Mouse (Mus musculus): Measurements from ENCODE around the gene Dgat2. TPM values are rescaled to one million over a fixed set of nuclear protein-coding genes. Genes with fewer than 3 reads are reported as not detected.
A peak's percentile ranks its signal among the peaks of the same experiment; 100 is the strongest.

Gene Dgat2
- polyA plus RNA-seq, 1 experiment from 2014 or later, result 11.1 TPM

- Histone ChIP-seq H3K36me3 (no peaks in the 10 kb centered on the region), H3K4me3 (replicated peaks) (no peak overlapping the region), H3K9me3 (no peaks in the 10 kb centered on the region), H3K4me1 (replicated peaks) (peaks cover 17% of the 10 kb centered on the region), H3K9ac (replicated peaks) (no peak overlapping the region), H3K27ac (no peak overlapping the region), H3K4me2 (replicated peaks) (no peak overlapping the region), H3K27me3 (no peaks in the 10 kb centered on the region)
- 71% methylated on average over 11 of the region's 11 CpGs for WGBS
- ATAC-seq, result no peak
These were observed 37.9 kb downstream of the Dgat2 start for GRCm38 (mm10) chr7:99144616-99145015.

DNA sequence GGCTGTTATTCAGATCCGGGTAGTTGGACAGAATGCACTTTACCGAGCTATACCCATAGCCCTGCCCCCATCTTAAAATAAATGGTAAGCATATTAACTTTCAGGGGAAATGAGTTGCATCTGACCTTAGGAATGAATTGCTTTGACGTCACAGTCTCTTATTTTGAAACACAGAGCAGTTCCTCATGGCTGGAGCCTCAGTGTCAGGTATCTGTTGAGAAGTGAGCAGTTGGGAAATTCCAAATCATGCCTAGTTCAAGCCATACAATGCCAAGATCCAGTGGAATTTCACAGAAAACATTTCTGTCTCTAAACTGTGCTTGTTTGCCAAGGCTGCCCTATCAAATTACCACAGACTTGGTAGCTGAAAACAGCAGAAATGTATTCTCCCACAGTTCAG, 39.3 kb downstream of the Dgat2 start:
- H3K9ac ChIP-seq (replicated peaks), result no peak overlapping the region
- H3K27me3 ChIP-seq, result no peaks in the 10 kb centered on the region
- H3K36me3 ChIP-seq, result no peaks in the 10 kb centered on the region
- WGBS, result 84% methylated on average over 3 of the region's 3 CpGs
- no peak overlapping the region for H3K27ac ChIP-seq
- no peak overlapping the region for H3K4me2 ChIP-seq (replicated peaks)
- H3K4me1 ChIP-seq (replicated peaks), result peaks cover 23% of the 10 kb centered on the region
- no peak for ATAC-seq
- no peak overlapping the region for H3K4me3 ChIP-seq (replicated peaks)
- H3K9me3 ChIP-seq, result no peaks in the 10 kb centered on the region

DNA sequence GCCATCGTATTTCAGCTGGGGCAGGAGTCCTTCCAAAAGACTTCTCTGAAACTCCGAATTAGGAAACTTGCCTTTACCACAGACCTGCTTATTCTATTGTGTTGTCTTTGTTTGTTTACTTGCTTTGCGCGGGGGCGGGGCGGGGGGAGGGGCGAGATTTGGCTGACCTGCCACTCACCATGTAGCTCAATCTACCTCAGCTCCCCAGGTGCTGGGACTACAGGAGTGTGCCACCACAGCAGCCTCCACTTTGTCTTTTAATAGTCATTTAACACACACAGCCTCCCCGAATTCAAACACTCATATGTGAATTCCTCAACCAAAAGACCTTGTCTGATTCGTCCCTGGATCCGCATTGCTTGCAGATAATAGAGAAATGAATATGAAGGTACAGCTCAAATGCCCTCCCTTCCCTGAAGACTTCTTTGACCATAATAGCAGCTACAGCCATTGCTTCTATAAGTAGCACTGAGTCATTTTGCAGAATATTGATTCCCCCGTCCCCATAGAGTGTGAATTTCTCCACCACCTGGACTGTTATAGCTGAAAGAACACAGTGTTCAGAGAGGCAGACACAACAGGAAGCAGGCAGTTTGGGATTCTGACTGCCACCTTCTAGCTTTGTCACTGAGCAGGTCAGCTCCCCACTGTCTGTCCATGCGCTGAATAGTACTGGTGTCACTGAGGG, 40.5 kb downstream of the Dgat2 start:
- 30% methylated on average over 12 of the region's 12 CpGs for WGBS
- peak overlapping the region; percentile 71 for H3K27ac ChIP-seq
- H3K4me2 ChIP-seq (replicated peaks), result peak overlapping the region; percentile 76
- H3K36me3 ChIP-seq, result no peaks in the 10 kb centered on the region
- peak overlapping the region; percentile 51 for H3K9ac ChIP-seq (replicated peaks)
- no peaks in the 10 kb centered on the region for H3K9me3 ChIP-seq
- H3K27me3 ChIP-seq, result no peaks in the 10 kb centered on the region
- H3K4me3 ChIP-seq (replicated peaks), result peak overlapping the region; percentile 95
- ATAC-seq, result no peak
- H3K4me1 ChIP-seq (replicated peaks), result peaks cover 23% of the 10 kb centered on the region

GRCm38 (mm10) chr7:99140984-99141918, 41.3 kb downstream of the Dgat2 start, which contains the start of gene Uvrag:
Uvrag (minus strand) TSS chr7:99141141.
- under 1% methylated on average over 51 of the region's 51 CpGs for WGBS
- H3K9ac ChIP-seq (replicated peaks), result peak within 1 kb of the TSS; percentile 93
- H3K4me1 ChIP-seq (replicated peaks), result peaks cover 23% of the 10 kb centered on the region
- H3K36me3 ChIP-seq, result no peaks in the 10 kb centered on the region
- no peaks in the 10 kb centered on the region for H3K27me3 ChIP-seq
- H3K27ac ChIP-seq, result peak within 1 kb of the TSS; percentile 91
- peak within 1 kb of the TSS; percentile 95 for H3K4me3 ChIP-seq (replicated peaks)
- H3K4me2 ChIP-seq (replicated peaks), result peak within 1 kb of the TSS; percentile 76
- ATAC-seq, result peak; percentile 99
- H3K9me3 ChIP-seq, result no peaks in the 10 kb centered on the region

DNA sequence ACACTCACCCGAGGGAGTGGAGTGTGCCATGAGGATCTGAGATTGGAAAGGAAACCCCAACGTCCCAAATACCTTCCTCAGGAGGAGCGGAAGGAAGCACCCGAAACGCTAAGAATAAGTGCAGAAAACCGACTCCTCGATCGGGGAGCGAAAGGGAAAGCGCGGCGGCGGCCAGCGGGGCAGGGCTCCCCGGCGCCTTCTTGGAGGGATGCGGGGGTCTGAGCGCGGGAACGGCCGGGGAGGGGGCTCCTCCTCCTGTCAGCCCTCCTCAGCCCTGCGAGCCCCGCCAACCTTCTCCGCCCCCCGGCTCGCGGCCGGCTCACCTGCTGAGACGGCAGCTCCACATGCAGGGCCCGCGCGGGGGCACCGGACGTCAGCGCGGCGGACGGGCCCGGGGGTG, 42.0 kb downstream of the Dgat2 start:
- Histone ChIP-seq H3K4me1 (replicated peaks) (peaks cover 23% of the 10 kb centered on the region), H3K4me2 (replicated peaks) (peak overlapping the region; percentile 76), H3K36me3 (no peaks in the 10 kb centered on the region), H3K9ac (replicated peaks) (peak overlapping the region; percentile 93), H3K4me3 (replicated peaks) (peak overlapping the region; percentile 95), H3K27ac (peak overlapping the region; percentile 91), H3K9me3 (0 out of 2 replicates have a peak, but pooled peaks cover under 1% of the 10 kb centered on the region), H3K27me3 (no peaks in the 10 kb centered on the region)
- ATAC-seq, result no peak; the same call in 1 of the 2 replicates
- under 1% methylated on average over 36 of the region's 39 CpGs for WGBS

- Histone ChIP-seq H3K36me3 (no peaks in the 10 kb centered on the region), H3K9ac (replicated peaks) (peak overlapping the region; percentile 93), H3K4me1 (replicated peaks) (peaks cover 23% of the 10 kb centered on the region), H3K9me3 (0 out of 2 replicates have a peak, but pooled peaks cover 5% of the 10 kb centered on the region), H3K27me3 (no peaks in the 10 kb centered on the region), H3K4me2 (replicated peaks) (peak overlapping the region; percentile 76), H3K4me3 (replicated peaks) (peak overlapping the region; percentile 95), H3K27ac (no peak overlapping the region)
- no peak for ATAC-seq
- under 1% methylated on average over 13 of the region's 13 CpGs for WGBS
These were observed 42.6 kb downstream of the Dgat2 start for GRCm38 (mm10) chr7:99139841-99140491.

DNA sequence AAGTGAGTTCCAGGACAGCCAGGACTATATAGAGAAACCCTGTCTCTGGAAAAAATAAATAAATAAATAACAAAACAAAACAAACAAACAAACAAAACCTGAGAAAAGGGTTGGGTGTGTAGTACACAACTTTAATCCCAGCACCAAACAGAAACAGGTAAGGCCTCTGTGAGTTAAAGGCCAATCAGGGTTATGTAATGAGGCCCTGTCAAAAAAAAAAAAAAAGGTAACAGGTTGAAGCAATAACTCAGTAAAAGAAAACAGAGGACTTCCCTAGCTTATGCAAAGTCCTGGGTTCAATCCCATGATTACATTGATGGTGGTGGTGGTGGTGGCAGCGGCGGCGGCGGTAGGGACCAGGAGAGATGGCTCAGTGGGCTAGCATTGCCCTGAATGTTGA, 45.0 kb downstream of the Dgat2 start:
- Histone ChIP-seq H3K27me3 (no peaks in the 10 kb centered on the region), H3K27ac (no peak overlapping the region), H3K4me1 (replicated peaks) (peaks cover 23% of the 10 kb centered on the region), H3K9ac (replicated peaks) (no peak overlapping the region), H3K4me2 (replicated peaks) (no peak overlapping the region), H3K36me3 (no peaks in the 10 kb centered on the region), H3K9me3 (0 out of 2 replicates have a peak, but pooled peaks cover 6% of the 10 kb centered on the region), H3K4me3 (replicated peaks) (no peak overlapping the region)
- 96% methylated on average over 4 of the region's 4 CpGs for WGBS
- no peak for ATAC-seq

GRCm38 (mm10) chr7:99136789-99137188, 45.7 kb downstream of the Dgat2 start:
- Histone ChIP-seq H3K4me2 (replicated peaks) (no peak overlapping the region), H3K4me3 (replicated peaks) (no peak overlapping the region), H3K4me1 (replicated peaks) (peaks cover 16% of the 10 kb centered on the region), H3K27ac (no peak overlapping the region), H3K27me3 (no peaks in the 10 kb centered on the region), H3K36me3 (no peaks in the 10 kb centered on the region), H3K9me3 (0 out of 2 replicates have a peak, but pooled peaks cover 6% of the 10 kb centered on the region), H3K9ac (replicated peaks) (no peak overlapping the region)
- ATAC-seq, result no peak
- 55% methylated on average over 6 of the region's 6 CpGs for WGBS

DNA sequence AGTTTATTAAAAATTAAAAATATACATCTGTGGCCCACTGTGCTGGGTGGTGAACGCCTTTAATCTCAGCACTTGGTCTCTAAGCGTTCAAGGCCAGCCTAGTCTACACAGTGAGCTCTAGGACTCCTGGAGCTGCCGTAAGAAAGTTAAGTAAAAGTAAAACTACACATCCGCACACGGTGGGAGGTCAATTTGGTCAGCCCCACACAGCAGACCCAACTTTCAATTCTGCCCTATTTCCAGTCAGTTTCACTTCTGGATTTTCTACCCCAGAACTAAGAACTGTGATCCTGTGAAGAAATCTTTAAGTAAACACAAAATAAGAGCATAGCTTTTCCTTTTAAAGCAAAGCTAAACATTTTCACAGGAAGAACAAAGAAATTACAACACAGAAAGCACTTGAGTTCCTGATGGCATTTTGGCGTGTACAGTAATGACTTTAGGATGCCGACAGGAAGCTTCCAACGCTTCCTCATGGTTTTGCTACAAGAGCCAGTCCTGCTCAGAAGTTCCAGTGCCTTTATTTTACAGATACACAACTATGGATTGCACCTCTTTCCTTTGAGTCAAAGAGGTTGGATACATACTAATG, 48.6 kb downstream of the Dgat2 start:
- H3K4me3 ChIP-seq (replicated peaks), result no peak overlapping the region
- H3K9me3 ChIP-seq, result 0 out of 2 replicates have a peak, but pooled peaks cover 6% of the 10 kb centered on the region
- H3K27me3 ChIP-seq, result no peaks in the 10 kb centered on the region
- ATAC-seq, result no peak
- H3K4me2 ChIP-seq (replicated peaks), result no peak overlapping the region
- no peak overlapping the region for H3K27ac ChIP-seq
- 93% methylated on average over 8 of the region's 8 CpGs for WGBS
- no peaks in the 10 kb centered on the region for H3K4me1 ChIP-seq (replicated peaks)
- H3K9ac ChIP-seq (replicated peaks), result no peak overlapping the region
- H3K36me3 ChIP-seq, result no peaks in the 10 kb centered on the region

DNA sequence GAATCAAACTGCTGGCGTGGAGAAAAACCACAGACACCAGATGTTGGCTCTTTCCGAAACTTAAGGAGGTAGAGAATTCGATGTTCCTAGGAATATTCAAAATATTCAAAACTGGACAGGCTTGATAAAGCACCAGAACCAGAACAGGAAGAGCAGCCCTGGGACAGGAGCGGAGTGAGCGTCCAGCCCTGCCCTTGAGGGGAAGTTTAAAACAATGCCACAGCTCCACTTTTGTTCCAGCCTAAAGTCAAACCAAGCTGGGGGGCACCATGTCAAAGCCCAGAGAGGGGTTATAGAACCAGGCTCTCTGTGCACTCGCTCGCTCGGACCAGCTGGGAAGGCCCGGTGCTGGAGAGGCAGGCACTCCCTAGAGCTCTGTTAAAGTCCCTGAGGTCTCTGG, 49.9 kb downstream of the Dgat2 start:
- 90% methylated on average over 9 of the region's 9 CpGs for WGBS

DNA sequence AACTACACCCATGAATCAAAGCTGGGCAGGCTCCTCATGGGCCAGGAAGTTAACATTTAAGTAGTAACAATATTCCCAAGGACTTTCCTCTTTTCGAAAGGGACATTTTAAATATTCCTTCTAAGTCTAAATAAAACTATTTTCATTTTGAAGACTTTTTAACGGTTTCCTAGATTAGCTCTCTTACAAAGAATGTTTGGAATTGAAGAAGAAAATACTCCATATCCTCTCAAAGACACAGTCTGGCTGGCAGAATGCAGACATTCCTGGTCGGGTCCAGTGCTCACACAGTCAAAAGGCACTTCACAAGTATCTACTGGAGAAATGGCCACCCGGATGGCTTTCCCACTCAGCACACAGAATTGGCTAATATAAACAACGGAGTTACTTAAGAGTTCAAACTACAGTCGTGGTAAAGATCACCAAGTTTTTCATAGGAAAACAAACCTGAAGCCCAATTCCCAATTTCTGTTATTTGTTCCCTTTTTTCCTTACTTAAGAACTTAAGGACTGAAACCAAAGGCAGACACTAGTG, 50.6 kb downstream of the Dgat2 start:
- Histone ChIP-seq H3K27me3 (no peaks in the 10 kb centered on the region), H3K36me3 (no peaks in the 10 kb centered on the region), H3K27ac (no peak overlapping the region), H3K4me2 (replicated peaks) (no peak overlapping the region), H3K9ac (replicated peaks) (no peak overlapping the region), H3K9me3 (0 out of 2 replicates have a peak, but pooled peaks cover 6% of the 10 kb centered on the region), H3K4me1 (replicated peaks) (0 out of 2 replicates have a peak, but pooled peaks cover 5% of the 10 kb centered on the region), H3K4me3 (replicated peaks) (no peak overlapping the region)
- WGBS, result 85% methylated on average over 6 of the region's 6 CpGs
- no peak for ATAC-seq

More for the DNA sequence above, 49.9 kb downstream of the Dgat2 start:
- no peak overlapping the region for H3K4me3 ChIP-seq (replicated peaks)
- H3K9ac ChIP-seq (replicated peaks), result no peak overlapping the region
- H3K36me3 ChIP-seq, result no peaks in the 10 kb centered on the region
- H3K27ac ChIP-seq, result no peak overlapping the region
- no peak overlapping the region for H3K4me2 ChIP-seq (replicated peaks)
- 0 out of 2 replicates have a peak, but pooled peaks cover 6% of the 10 kb centered on the region for H3K9me3 ChIP-seq
- 0 out of 2 replicates have a peak, but pooled peaks cover 2% of the 10 kb centered on the region for H3K4me1 ChIP-seq (replicated peaks)
- ATAC-seq, result no peak
- H3K27me3 ChIP-seq, result no peaks in the 10 kb centered on the region

Data from midbrain, embryonic 13.5 days (tissue).